Mouse (Mus musculus) layer of hippocampus, adult 11-12 months (tissue): ENCODE results near the gene Ccdc159.
A peak's percentile ranks its signal among the peaks of the same experiment; 100 is the strongest.

Source experiments
- DNase-seq: peaks from one replicate; pipeline ENCODE4 v3.0.0; 2022; ENCODE audit warnings: low spot score

The Ccdc159 gene

GRCm38 (mm10) chr9:21962010-21962409 is 34.7 kb downstream of the Ccdc159 start:
- no peak for DNase-seq

GRCm38 (mm10) chr9:21962416-21963059 is 35.3 kb downstream of the Ccdc159 start:
- peak; percentile 73 for DNase-seq

GRCm38 (mm10) chr9:21963417-21963816 is 36.1 kb downstream of the Ccdc159 start, which contains the start of gene Epor:
Gene Epor (minus strand): TSS chr9:21963506.
- DNase-seq, result no peak

GRCm38 (mm10) chr9:21968883-21969282 is 41.6 kb downstream of the Ccdc159 start:
- no peak for DNase-seq

- DNase-seq, result no peak
Measured at GRCm38 (mm10) chr9:21969304-21969703, 42.0 kb downstream of the Ccdc159 start.

GRCm38 (mm10) chr9:21976626-21977175 is 49.4 kb downstream of the Ccdc159 start:
- no peak for DNase-seq

GRCm38 (mm10) chr9:21977331-21977730 is 50.1 kb downstream of the Ccdc159 start:
- no peak for DNase-seq

- DNase-seq, result no peak
Measured at GRCm38 (mm10) chr9:21977972-21978371, 50.7 kb downstream of the Ccdc159 start.

GRCm38 (mm10) chr9:21978398-21979128 is 51.3 kb downstream of the Ccdc159 start:
- no peak for DNase-seq

- no peak for DNase-seq
Measured at GRCm38 (mm10) chr9:21983911-21984310, 56.6 kb downstream of the Ccdc159 start.
